Mouse (Mus musculus) forebrain, embryonic 12.5 days (tissue): Measurements from ENCODE around the gene Pam. TPM values are rescaled to one million over a fixed set of nuclear protein-coding genes. Genes with fewer than 3 reads are reported as not detected.
A peak's percentile ranks its signal among the peaks of the same experiment; 100 is the strongest.

ENCODE experiments used
- ATAC-seq: fragments of 200-750 bp; cut with Nextera tagmentation; 2 replicates; pipeline ENCODE4 v1.8.0; 2017; ENCODE audit warnings: moderate TSS enrichment; ENCODE audit not compliant: low FRiP score
- H3K27ac ChIP-seq: fragments of 300-500 bp; sonication (generic); 2 replicates; pipeline ENCODE4 v1.5.1; 2016; ENCODE audit warnings: mild to moderate bottlenecking
- H3K27me3 ChIP-seq: fragments of 300-500 bp; sonication (generic); 2 replicates; pipeline ENCODE4 v1.6.1; 2016; ENCODE audit warnings: mild to moderate bottlenecking
- H3K36me3 ChIP-seq: fragments of 300-500 bp; sonication (generic); replicated peaks from 2 replicates; pipeline ENCODE4 v1.6.1; 2016; ENCODE audit warnings: mild to moderate bottlenecking
- H3K4me1 ChIP-seq: fragments of 300-500 bp; sonication (generic); 2 replicates; pipeline ENCODE4 v1.6.1; 2016
- H3K4me2 ChIP-seq: fragments of 300-500 bp; sonication (generic); 2 replicates; pipeline ENCODE4 v1.6.1; 2016; ENCODE audit warnings: mild to moderate bottlenecking, moderate library complexity
- H3K4me3 ChIP-seq: fragments of 300-500 bp; sonication (generic); replicated peaks from 2 replicates; pipeline ENCODE4 v1.5.1; 2016; ENCODE audit warnings: mild to moderate bottlenecking
- H3K9ac ChIP-seq: fragments of 300-500 bp; sonication (generic); 2 replicates; pipeline ENCODE4 v1.6.1; 2016; ENCODE audit warnings: mild to moderate bottlenecking
- H3K9me3 ChIP-seq: fragments of 300-500 bp; sonication (generic); 2 replicates; pipeline ENCODE4 v1.6.1; 2016
- WGBS: fragments of 180-500 bp; shearing (Covaris S2); methylation state at CpG from one replicate; pipeline ENCODE4 v1.1.7; 2016; 5-methylcytosine and 5-hydroxymethylcytosine counted together
- polyA plus RNA-seq: library from polyadenylated mRNA; unstranded; fragments of >200 nt; fragmentation: Nextera tagmentation; extraction: Ambion mirVana; gene quantifications from 2 replicates; pipeline ENCODE4 v1.2.1, GENCODE M21; 2016

The Pam gene
- polyA plus RNA-seq, 1 experiment from 2014 or later: 29.8 TPM

- 69% methylated on average over 3 of the region's 3 CpGs for WGBS
- Histone ChIP-seq H3K9me3 (no peaks in the 10 kb centered on the region), H3K4me2 (no peak overlapping the region), H3K36me3 (no peaks in the 10 kb centered on the region), H3K4me1 (peaks cover 32% of the 10 kb centered on the region), H3K4me3 (no peak overlapping the region), H3K9ac (no peak overlapping the region), H3K27ac (no peak overlapping the region), H3K27me3 (no peaks in the 10 kb centered on the region)
- ATAC-seq: no peak
Measured at GRCm38 (mm10) chr1:98051039-98051438, 44.4 kb downstream of the Pam start.

- Histone ChIP-seq H3K4me3 (no peak overlapping the region), H3K36me3 (no peaks in the 10 kb centered on the region), H3K4me1 (peaks cover 30% of the 10 kb centered on the region), H3K4me2 (no peak overlapping the region), H3K9me3 (no peaks in the 10 kb centered on the region), H3K9ac (no peak overlapping the region), H3K27ac (no peak overlapping the region), H3K27me3 (no peaks in the 10 kb centered on the region)
- whole genome bisulfite sequencing: 85% methylated on average over 7 of the region's 7 CpGs
- ATAC-seq: no peak
Measured at GRCm38 (mm10) chr1:98049756-98050155, 45.7 kb downstream of the Pam start.

GRCm38 (mm10) chr1:98048218-98048801 lies 47.1 kb downstream of the Pam start:
- peak overlapping the region; percentile 68 for H3K27ac ChIP-seq
- peaks cover 21% of the 10 kb centered on the region for H3K4me1 ChIP-seq
- peak overlapping the region; percentile 38 for H3K4me2 ChIP-seq
- no peak overlapping the region for H3K4me3 ChIP-seq
- H3K36me3 ChIP-seq: no peaks in the 10 kb centered on the region
- peak; percentile 44 for ATAC-seq
- H3K9me3 ChIP-seq: no peaks in the 10 kb centered on the region
- no peak overlapping the region for H3K9ac ChIP-seq
- H3K27me3 ChIP-seq: no peaks in the 10 kb centered on the region
- 12% methylated on average over 5 of the region's 5 CpGs for WGBS

GRCm38 (mm10) chr1:98047284-98048217 lies 47.9 kb downstream of the Pam start:
- peaks cover 23% of the 10 kb centered on the region for H3K4me1 ChIP-seq
- no peaks in the 10 kb centered on the region for H3K27me3 ChIP-seq
- no peak overlapping the region for H3K4me3 ChIP-seq
- H3K36me3 ChIP-seq: no peaks in the 10 kb centered on the region
- 20% methylated on average over 10 of the region's 10 CpGs for WGBS
- no peak overlapping the region for H3K9ac ChIP-seq
- peak overlapping the region; percentile 68 for H3K27ac ChIP-seq
- no peaks in the 10 kb centered on the region for H3K9me3 ChIP-seq
- peak; percentile 92 for ATAC-seq
- H3K4me2 ChIP-seq: peak overlapping the region; percentile 38

- ATAC-seq: peak; percentile 83
- H3K27me3 ChIP-seq: 0 out of 2 replicates have a peak, but pooled peaks cover 3% of the 10 kb centered on the region
- 0 out of 2 replicates have a peak overlapping the region, but pooled peaks have one; percentile 26 for H3K27ac ChIP-seq
Measured at GRCm38 (mm10) chr1:98042425-98042824, 53.0 kb downstream of the Pam start.

GRCm38 (mm10) chr1:98038252-98038651 lies 57.2 kb downstream of the Pam start:
- no peaks in the 10 kb centered on the region for H3K9me3 ChIP-seq
- no peak overlapping the region for H3K27ac ChIP-seq
- H3K9ac ChIP-seq: no peak overlapping the region
- H3K4me2 ChIP-seq: no peak overlapping the region
- no peak overlapping the region for H3K4me3 ChIP-seq
- peaks cover 7% of the 10 kb centered on the region for H3K4me1 ChIP-seq
- H3K27me3 ChIP-seq: 0 out of 2 replicates have a peak, but pooled peaks cover 3% of the 10 kb centered on the region
- ATAC-seq: no peak
- WGBS: 88% methylated on average over 3 of the region's 3 CpGs
- no peaks in the 10 kb centered on the region for H3K36me3 ChIP-seq

More at GRCm38 (mm10) chr1:98042425-98042824, 53.0 kb downstream of the Pam start:
- WGBS: 4% methylated on average over 2 of the region's 2 CpGs
- Histone ChIP-seq H3K36me3 (no peaks in the 10 kb centered on the region), H3K9ac (no peak overlapping the region), H3K9me3 (no peaks in the 10 kb centered on the region), H3K4me3 (no peak overlapping the region), H3K4me2 (no peak overlapping the region), H3K4me1 (peaks cover 11% of the 10 kb centered on the region)

GRCm38 (mm10) chr1:98035736-98036135 lies 59.7 kb downstream of the Pam start:
- H3K4me3 ChIP-seq: no peak overlapping the region
- H3K4me2 ChIP-seq: no peak overlapping the region
- H3K27me3 ChIP-seq: 0 out of 2 replicates have a peak, but pooled peaks cover 3% of the 10 kb centered on the region
- no peaks in the 10 kb centered on the region for H3K36me3 ChIP-seq
- no peak overlapping the region for H3K9ac ChIP-seq
- ATAC-seq: no peak
- H3K27ac ChIP-seq: no peak overlapping the region
- 88% methylated on average over 2 of the region's 2 CpGs for WGBS
- H3K9me3 ChIP-seq: no peaks in the 10 kb centered on the region
- no peaks in the 10 kb centered on the region for H3K4me1 ChIP-seq

GRCm38 (mm10) chr1:98031802-98032201 lies 63.6 kb downstream of the Pam start:
- Histone ChIP-seq H3K9ac (no peak overlapping the region), H3K4me2 (no peak overlapping the region), H3K27me3 (no peaks in the 10 kb centered on the region), H3K36me3 (no peaks in the 10 kb centered on the region), H3K9me3 (no peaks in the 10 kb centered on the region), H3K4me1 (no peaks in the 10 kb centered on the region), H3K4me3 (no peak overlapping the region), H3K27ac (no peak overlapping the region)
- WGBS: 78% methylated on average over 8 of the region's 8 CpGs
- ATAC-seq: peak; percentile 46; the same call in 1 of the 2 replicates

GRCm38 (mm10) chr1:98029025-98029424 lies 66.4 kb downstream of the Pam start:
- Histone ChIP-seq H3K9me3 (no peaks in the 10 kb centered on the region), H3K27me3 (no peaks in the 10 kb centered on the region), H3K4me1 (no peaks in the 10 kb centered on the region), H3K27ac (no peak overlapping the region), H3K4me3 (no peak overlapping the region), H3K36me3 (no peaks in the 10 kb centered on the region), H3K9ac (no peak overlapping the region), H3K4me2 (no peak overlapping the region)
- ATAC-seq: no peak
- WGBS: 91% methylated on average over 5 of the region's 5 CpGs

- Histone ChIP-seq H3K4me1 (no peaks in the 10 kb centered on the region), H3K27ac (no peak overlapping the region), H3K36me3 (no peaks in the 10 kb centered on the region), H3K9me3 (no peaks in the 10 kb centered on the region), H3K4me2 (no peak overlapping the region), H3K4me3 (no peak overlapping the region), H3K9ac (no peak overlapping the region), H3K27me3 (no peaks in the 10 kb centered on the region)
- 89% methylated on average over 5 of the region's 5 CpGs for WGBS
- no peak for ATAC-seq
Measured at GRCm38 (mm10) chr1:98028468-98028867, 67.0 kb downstream of the Pam start.

GRCm38 (mm10) chr1:98027959-98028358 lies 67.5 kb downstream of the Pam start:
- 98% methylated on average over 4 of the region's 4 CpGs for WGBS
- Histone ChIP-seq H3K4me1 (no peaks in the 10 kb centered on the region), H3K4me2 (no peak overlapping the region), H3K4me3 (no peak overlapping the region), H3K27ac (no peak overlapping the region), H3K36me3 (no peaks in the 10 kb centered on the region), H3K27me3 (no peaks in the 10 kb centered on the region), H3K9ac (no peak overlapping the region), H3K9me3 (no peaks in the 10 kb centered on the region)
- no peak for ATAC-seq

GRCm38 (mm10) chr1:98025924-98026640 lies 69.4 kb downstream of the Pam start:
- H3K4me1 ChIP-seq: no peaks in the 10 kb centered on the region
- H3K4me3 ChIP-seq: no peak overlapping the region
- no peak overlapping the region for H3K27ac ChIP-seq
- H3K4me2 ChIP-seq: no peak overlapping the region
- H3K9me3 ChIP-seq: no peaks in the 10 kb centered on the region
- H3K9ac ChIP-seq: no peak overlapping the region
- 85% methylated on average over 6 of the region's 6 CpGs for WGBS
- no peaks in the 10 kb centered on the region for H3K36me3 ChIP-seq
- no peaks in the 10 kb centered on the region for H3K27me3 ChIP-seq
- no peak for ATAC-seq
